Mouse (Mus musculus): ENCODE measurements around the gene Peak1.

DNA sequence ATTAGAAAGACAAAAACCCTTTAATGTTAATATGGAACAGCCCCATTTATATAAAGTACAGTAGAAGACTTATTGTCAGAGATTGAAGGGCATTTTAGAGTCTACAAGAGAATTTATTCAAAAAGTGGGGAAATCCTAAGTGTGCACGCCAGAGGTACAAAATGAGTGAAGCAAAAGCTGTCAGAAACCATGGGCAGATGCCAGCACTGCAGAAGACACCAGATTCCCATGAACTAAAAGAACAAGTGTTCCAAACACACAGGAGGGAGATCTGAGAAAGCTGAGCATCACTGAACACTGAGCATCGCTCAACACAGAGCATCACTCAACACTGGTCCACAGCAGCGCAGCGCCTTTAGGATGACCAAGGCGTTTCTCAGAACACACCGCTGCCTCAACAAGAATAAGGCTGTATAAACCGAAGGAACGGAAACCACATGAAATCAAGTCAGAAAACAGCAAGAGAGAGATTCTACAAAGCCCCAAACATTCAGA lies 91.3 kb downstream of the Peak1 start:
- no peak for TF ChIP-seq POLR2A (IDR thresholded peaks at IDR 0.05; ENCODE audit: control insufficient read depth in 1 of 2, insufficient read depth in 1 of 2, low read depth in 1 of 2, low read length in 2 of 2, poor library complexity in 1 of 2)
- no peak for TF ChIP-seq ZC3H11A (IDR thresholded peaks at IDR 0.05; ENCODE audit: low read depth, low read length)

Data from MEL (cell line).